Mouse (Mus musculus) embryonic facial prominence, embryonic 13.5 days (tissue): ENCODE measurements around the gene Iars. TPM values are rescaled to one million over a fixed set of nuclear protein-coding genes. Genes with fewer than 3 reads are reported as not detected.

Source experiments
- ATAC-seq: fragments of 200-750 bp; cut with Nextera tagmentation; 2 replicates; pipeline ENCODE4 v1.8.0; 2017; ENCODE audit warnings: low read depth; ENCODE audit not compliant: insufficient number of reproducible peaks, insufficient read depth, low FRiP score, low TSS enrichment
- H3K27ac ChIP-seq: fragments of 300-500 bp; sonication (generic); 2 replicates; pipeline ENCODE4 v1.5.1; 2015; ENCODE audit warnings: moderate library complexity, mild to moderate bottlenecking, inconsistent platforms
- H3K27me3 ChIP-seq: fragments of 300-500 bp; sonication (generic); 2 replicates; pipeline ENCODE4 v1.6.1; 2015; ENCODE audit warnings: mild to moderate bottlenecking, inconsistent platforms
- H3K36me3 ChIP-seq: fragments of 300-500 bp; sonication (generic); 2 replicates; pipeline ENCODE4 v1.6.1; 2015; ENCODE audit warnings: mild to moderate bottlenecking, inconsistent platforms
- H3K4me1 ChIP-seq: fragments of 300-500 bp; sonication (generic); 2 replicates; pipeline ENCODE4 v1.6.1; 2015; ENCODE audit warnings: inconsistent platforms
- H3K4me2 ChIP-seq: fragments of 300-500 bp; sonication (generic); 2 replicates; pipeline ENCODE4 v1.6.1; 2015; ENCODE audit warnings: moderate library complexity, mild to moderate bottlenecking, inconsistent platforms
- H3K4me3 ChIP-seq: fragments of 300-500 bp; sonication (generic); 2 replicates; pipeline ENCODE4 v1.5.1; 2015; ENCODE audit warnings: mild to moderate bottlenecking, inconsistent platforms
- H3K9ac ChIP-seq: fragments of 300-500 bp; sonication (generic); 2 replicates; pipeline ENCODE4 v1.6.1; 2015; ENCODE audit warnings: mild to moderate bottlenecking, inconsistent platforms
- H3K9me3 ChIP-seq: fragments of 300-500 bp; sonication (generic); 2 replicates; pipeline ENCODE4 v1.6.1; 2016; ENCODE audit warnings: inconsistent platforms
- WGBS: fragments of 180-500 bp; shearing (Covaris S2); methylation state at CpG from one replicate; pipeline ENCODE4 v1.1.7; 2015; ENCODE audit warnings: mixed read lengths; 5-methylcytosine and 5-hydroxymethylcytosine counted together
- polyA plus RNA-seq: library from polyadenylated mRNA; unstranded; fragments of >200 nt; fragmentation: Nextera tagmentation; extraction: Ambion mirVana; gene quantifications from 2 replicates; pipeline ENCODE4 v1.2.1, GENCODE M21; 2015

Gene Iars
- polyA plus RNA-seq, result 66.6 and 75.3 TPM in 2 replicates

DNA sequence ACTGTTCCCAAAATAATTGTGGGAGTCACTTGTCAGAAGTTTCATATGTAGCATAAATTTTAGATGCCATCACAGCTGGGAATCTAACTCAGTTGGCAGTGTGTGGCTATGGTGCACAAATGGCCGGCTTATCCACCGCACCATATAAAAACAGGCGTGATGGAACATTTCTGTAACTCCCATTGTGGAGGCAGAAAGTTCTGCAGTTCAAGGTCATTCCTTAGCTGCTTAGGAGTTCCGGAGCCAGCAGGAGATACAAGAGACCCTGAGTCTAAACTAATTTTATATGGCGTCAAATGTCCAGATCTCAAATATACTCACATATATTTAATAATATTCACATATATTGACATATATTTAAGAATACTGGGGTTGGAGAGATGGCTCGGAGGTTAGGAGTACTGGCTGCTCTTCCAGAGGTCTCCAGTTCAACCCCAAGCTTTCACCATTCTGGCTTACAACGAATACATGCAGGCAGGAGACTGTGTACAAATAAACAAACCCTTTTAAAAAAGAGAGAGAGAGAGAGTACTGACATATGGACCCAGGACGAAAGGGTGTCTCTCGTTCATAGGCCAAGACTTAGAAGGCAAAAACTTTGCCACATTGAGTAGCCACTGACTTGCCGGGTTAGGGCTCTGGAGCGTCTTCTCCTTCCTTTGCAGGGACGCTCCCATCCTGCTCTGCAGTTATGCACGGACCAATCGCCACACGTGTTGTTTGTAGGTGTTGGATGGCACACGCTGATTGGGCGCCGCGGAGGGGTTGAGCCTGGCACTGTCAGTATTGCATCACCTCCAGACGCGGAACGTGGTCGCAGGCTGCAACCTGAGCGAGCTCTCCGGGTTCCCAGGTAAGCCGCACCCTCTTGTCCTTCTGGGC, at the start of gene Iars:
Gene Iars, plus strand, starts transcription at position 750 of the 882 bp plus-strand sequence.
- Histone ChIP-seq H3K27me3 (no peaks in the 10 kb centered on the region), H3K4me3 (peak within 1 kb of the TSS; percentile 87), H3K36me3 (peaks cover 17% of the 10 kb centered on the region), H3K27ac (peak within 1 kb of the TSS; percentile 78), H3K9me3 (no peaks in the 10 kb centered on the region), H3K4me2 (peak within 1 kb of the TSS; percentile 87), H3K9ac (peak within 1 kb of the TSS; percentile 87), H3K4me1 (peaks cover 19% of the 10 kb centered on the region)
- WGBS, result 5% methylated on average over 26 of the region's 26 CpGs
- peak; percentile 100 for ATAC-seq

DNA sequence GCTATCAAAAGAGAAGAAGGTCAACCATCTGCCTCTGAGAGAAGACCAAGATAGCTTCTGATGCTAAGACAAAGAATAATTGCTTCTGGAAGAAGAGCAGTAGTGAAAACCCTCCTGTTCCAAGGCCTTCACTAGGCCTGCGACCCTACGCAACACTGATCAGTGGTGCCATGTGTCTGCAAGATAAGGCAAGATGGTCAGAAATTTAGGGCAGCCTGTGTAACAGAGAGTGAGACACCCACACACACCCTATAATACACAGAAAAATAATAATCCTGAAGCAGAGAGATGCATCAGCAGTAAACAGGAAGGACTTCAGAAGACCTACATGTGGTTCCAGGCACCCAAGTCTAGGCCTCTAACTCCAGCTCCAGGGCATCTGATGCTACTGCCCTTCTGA, 41.9 kb upstream of the Iars start:
- H3K27ac ChIP-seq, result no peak overlapping the region
- WGBS, result 96% methylated on average over 2 of the region's 2 CpGs
- H3K27me3 ChIP-seq, result no peaks in the 10 kb centered on the region
- H3K36me3 ChIP-seq, result 0 out of 2 replicates have a peak, but pooled peaks cover 3% of the 10 kb centered on the region
- no peak overlapping the region for H3K9ac ChIP-seq
- no peak overlapping the region for H3K4me2 ChIP-seq
- no peak overlapping the region for H3K4me3 ChIP-seq
- H3K9me3 ChIP-seq, result no peaks in the 10 kb centered on the region
- no peak for ATAC-seq
- H3K4me1 ChIP-seq, result peaks cover 3% of the 10 kb centered on the region; the same call in 1 of the 2 replicates

DNA sequence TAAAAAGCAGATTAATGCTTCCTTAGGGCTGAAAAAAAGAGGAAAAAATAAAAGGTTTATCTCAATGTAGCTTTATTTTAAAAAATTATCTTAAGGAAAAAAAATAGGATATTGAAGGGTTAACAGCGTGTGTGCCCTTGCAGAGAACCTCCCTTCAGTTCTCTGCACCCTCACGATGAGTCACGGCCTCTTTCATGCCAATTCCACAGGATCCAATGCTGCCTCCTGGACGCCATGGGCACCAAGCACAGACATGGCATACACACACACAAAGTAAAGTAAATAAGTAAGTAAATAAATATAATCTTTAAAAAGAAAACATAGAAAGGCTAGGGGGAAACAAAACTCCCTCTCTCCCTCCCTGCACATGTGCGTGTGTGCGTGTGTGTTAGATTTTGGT, 39.2 kb upstream of the Iars start:
- Histone ChIP-seq H3K4me3 (no peak overlapping the region), H3K27me3 (no peaks in the 10 kb centered on the region), H3K27ac (no peak overlapping the region), H3K9ac (no peak overlapping the region), H3K4me1 (peaks cover 3% of the 10 kb centered on the region; the same call in 1 of the 2 replicates), H3K9me3 (no peaks in the 10 kb centered on the region), H3K36me3 (no peaks in the 10 kb centered on the region), H3K4me2 (no peak overlapping the region)
- ATAC-seq, result no peak
- 59% methylated on average over 6 of the region's 6 CpGs for WGBS

DNA sequence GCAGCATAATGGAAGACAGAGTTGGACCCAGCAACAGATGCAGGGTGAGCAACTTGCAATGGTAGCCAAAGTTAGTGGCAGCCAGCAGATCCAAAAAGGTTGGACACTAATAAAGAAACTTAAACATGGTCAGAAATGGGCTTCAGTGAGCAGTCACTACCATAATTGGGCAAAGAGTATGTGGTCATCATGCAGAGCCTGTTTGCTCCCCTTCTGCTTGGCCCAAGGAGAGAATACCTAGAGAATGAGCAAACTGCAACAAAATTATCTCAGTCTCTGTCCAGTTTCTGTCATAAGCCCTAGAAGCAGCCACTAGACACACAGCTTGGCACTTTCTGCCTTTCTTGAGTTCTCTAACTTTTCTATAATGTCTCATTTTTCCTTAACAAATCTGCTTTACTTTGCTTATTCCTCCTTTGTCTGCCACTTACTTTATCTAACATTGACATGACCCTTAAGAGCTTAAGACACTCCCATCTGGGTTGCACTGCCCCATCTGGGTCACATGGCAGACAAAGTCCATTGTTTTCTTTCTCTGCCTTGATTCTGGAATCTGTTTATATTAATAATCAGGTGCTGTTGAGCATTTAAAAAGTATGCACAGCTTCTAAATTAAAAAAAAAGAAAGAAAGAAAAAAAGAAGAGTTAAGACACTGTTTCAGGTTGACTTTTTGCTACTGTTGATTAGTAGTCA, 38.1 kb upstream of the Iars start:
- peaks cover 3% of the 10 kb centered on the region; the same call in 1 of the 2 replicates for H3K4me1 ChIP-seq
- no peak for ATAC-seq
- H3K27ac ChIP-seq, result no peak overlapping the region
- H3K4me3 ChIP-seq, result no peak overlapping the region
- H3K9me3 ChIP-seq, result no peaks in the 10 kb centered on the region
- H3K4me2 ChIP-seq, result no peak overlapping the region
- no peaks in the 10 kb centered on the region for H3K27me3 ChIP-seq
- H3K9ac ChIP-seq, result no peak overlapping the region
- H3K36me3 ChIP-seq, result no peaks in the 10 kb centered on the region

DNA sequence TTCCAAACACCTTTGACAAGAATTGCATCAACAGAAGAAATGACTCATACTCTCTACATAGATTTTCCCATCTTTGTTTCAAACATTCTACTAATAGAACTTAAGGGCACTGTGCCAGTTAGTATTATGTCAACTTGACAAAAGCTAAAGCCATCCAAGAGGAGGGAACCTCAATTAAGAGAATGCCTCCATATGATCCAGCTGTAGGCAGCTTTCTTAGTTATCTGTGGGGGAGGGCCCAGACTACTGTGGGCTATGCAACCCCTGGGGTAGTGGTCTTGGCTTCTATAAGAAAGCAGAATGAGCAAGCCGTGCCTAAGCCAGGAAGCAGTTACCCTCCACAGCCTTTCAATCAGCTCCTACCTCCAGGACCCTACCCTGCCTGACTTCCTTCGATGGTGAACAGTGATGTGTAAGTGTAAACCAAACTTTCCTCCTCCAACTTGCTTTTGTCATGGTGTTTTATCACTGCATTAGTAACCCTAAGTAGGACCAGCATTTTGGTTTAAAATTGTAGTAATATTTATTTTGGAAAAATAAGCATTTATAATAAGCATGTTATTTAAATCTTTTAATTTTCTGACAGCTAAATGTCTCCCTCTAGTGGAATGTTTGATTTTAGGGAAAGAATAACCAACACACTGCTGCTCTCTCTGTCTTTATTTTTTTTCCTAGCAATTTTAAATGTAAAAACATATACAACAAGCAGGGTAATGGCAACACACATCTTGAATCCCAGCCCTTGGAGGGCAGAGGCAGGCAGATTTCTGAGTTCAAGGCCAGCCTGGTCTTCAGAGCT, 37.0 kb upstream of the Iars start:
- no peak for ATAC-seq
- Histone ChIP-seq H3K4me2 (no peak overlapping the region), H3K9ac (no peak overlapping the region), H3K4me1 (peaks cover 3% of the 10 kb centered on the region; the same call in 1 of the 2 replicates), H3K27ac (peak overlapping the region; percentile 57), H3K9me3 (no peaks in the 10 kb centered on the region), H3K4me3 (no peak overlapping the region), H3K36me3 (no peaks in the 10 kb centered on the region), H3K27me3 (no peaks in the 10 kb centered on the region)
- WGBS, result 58% methylated on average over 2 of the region's 2 CpGs

DNA sequence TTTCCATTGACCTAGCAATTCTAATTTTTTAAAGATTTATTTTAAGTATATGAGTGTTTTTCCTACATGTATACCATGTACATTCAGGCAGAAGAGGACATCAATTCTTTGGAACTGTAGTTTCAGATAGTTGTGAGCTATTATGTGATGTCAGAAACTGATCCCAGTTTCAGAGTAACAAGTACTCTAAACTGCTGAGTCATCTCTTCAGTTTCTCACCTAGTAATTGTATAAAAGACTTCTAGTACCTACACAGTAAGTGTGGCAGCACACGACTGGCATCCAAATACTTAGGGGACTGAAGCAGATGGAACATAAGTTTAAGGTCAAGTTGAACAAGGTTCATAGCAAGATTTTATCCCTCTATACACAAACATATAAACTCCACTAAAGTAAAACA, 35.9 kb upstream of the Iars start:
- no peaks in the 10 kb centered on the region for H3K9me3 ChIP-seq
- H3K4me1 ChIP-seq, result peaks cover 3% of the 10 kb centered on the region; the same call in 1 of the 2 replicates
- no peaks in the 10 kb centered on the region for H3K27me3 ChIP-seq
- ATAC-seq, result no peak
- H3K27ac ChIP-seq, result no peak overlapping the region
- no peak overlapping the region for H3K9ac ChIP-seq
- H3K4me2 ChIP-seq, result no peak overlapping the region
- H3K4me3 ChIP-seq, result no peak overlapping the region
- WGBS, result 88% methylated on average over 1 of the region's 1 CpGs
- H3K36me3 ChIP-seq, result no peaks in the 10 kb centered on the region

DNA sequence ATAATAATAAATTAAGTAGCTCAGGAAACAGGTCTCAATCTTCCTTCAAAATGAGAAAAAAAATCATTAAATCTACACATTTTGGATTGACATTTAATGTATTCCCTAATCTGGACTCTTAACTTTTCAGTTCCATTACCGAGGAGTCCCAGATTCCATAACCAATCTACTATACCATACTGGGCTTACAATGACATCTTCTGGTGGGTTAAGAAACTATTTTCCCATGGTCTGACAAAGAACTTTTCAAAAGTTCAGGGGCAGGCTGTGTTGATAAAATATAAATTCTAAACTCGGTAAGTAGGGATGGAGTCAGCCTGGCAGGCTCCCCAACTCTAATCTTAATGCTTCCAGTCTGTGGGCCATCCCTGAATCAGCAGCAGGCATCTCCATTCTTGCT, 30.8 kb upstream of the Iars start:
- Histone ChIP-seq H3K36me3 (no peaks in the 10 kb centered on the region), H3K9me3 (no peaks in the 10 kb centered on the region), H3K27ac (no peak overlapping the region), H3K9ac (0 out of 2 replicates have a peak overlapping the region, but pooled peaks have one; percentile 32), H3K4me1 (peaks cover 17% of the 10 kb centered on the region), H3K4me3 (no peak overlapping the region), H3K4me2 (peak overlapping the region; percentile 89), H3K27me3 (no peaks in the 10 kb centered on the region)
- 22% methylated on average over 2 of the region's 2 CpGs for WGBS
- no peak for ATAC-seq

DNA sequence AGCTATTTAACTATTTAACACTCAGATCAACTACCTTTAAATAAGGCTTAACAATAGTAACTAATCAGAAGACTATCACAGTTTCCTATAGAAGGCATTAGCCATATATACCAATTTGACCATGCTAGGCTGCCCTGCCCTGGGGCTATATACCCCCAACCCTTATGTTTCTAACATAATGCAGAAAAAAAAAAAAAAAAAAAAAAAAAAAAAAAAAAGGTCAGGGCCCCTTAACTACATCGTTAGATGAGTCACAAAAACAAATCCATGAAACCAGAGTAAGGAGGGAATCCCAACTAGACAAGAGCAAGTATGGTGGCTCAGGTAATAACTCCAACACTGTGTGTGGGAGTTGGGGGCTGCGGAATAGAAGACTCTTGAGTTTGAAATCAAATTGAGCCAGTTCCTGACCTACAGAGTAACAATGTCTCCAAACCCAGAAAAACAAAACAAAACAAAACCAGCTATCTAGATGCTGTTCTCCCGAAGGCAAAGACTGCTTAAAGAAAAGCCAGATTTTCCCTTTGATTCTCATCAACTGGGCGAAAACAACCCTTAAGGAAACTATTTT, 30.0 kb upstream of the Iars start:
- H3K27ac ChIP-seq, result no peak overlapping the region
- 4% methylated on average over 4 of the region's 4 CpGs for WGBS

DNA sequence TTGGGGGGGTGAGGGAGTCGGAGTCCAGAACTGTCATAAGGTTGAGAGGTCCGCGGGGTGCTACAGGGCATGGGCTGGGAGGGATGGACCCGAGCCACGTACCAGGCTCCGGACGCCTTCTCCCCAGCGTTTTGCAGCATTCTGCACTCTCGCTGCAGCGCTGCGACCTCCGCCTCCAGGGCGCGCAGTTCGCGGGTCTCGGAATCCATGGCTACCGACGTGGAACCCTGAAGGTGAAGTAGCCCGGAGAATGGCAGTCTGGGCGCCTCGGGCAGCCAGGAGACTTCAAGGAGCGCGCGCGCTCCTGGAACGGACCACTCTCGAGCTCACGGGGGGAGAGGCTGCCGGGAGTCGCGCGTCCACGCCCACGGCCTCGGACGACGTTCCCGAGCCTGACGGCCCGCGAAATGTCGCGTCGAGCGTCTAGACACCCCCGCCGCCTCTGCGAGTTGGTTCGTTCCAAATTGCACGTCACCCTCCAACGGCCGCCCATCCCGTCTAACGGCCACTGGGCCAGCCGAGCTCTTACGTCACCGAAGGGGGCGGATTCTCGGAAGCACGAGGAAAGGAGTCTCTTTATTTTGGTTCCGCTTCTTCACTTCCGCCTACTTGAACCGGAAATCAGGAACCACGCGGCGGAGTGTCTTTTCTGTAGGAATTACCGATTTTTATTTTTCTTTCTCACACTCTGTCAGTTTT, 29.3 kb upstream of the Iars start, which contains the start of the genes Cenpp and Nol8:
Gene Cenpp, minus strand, starts transcription at position 305 of the 699 bp plus-strand sequence.
Gene Nol8, plus strand, starts transcription at position 598 of the 699 bp plus-strand sequence.
- no peaks in the 10 kb centered on the region for H3K36me3 ChIP-seq
- H3K4me2 ChIP-seq, result peak within 1 kb of the TSS; percentile 89
- no peaks in the 10 kb centered on the region for H3K9me3 ChIP-seq
- no peaks in the 10 kb centered on the region for H3K27me3 ChIP-seq
- peak within 1 kb of the TSS; percentile 40 for H3K27ac ChIP-seq
- under 1% methylated on average over 68 of the region's 68 CpGs for WGBS
- peak; percentile 98 for ATAC-seq
- H3K4me1 ChIP-seq, result peaks cover 17% of the 10 kb centered on the region
- H3K9ac ChIP-seq, result peak within 1 kb of the TSS; percentile 77
- H3K4me3 ChIP-seq, result peak within 1 kb of the TSS; percentile 78

More for the DNA sequence above, 30.0 kb upstream of the Iars start:
- Histone ChIP-seq H3K9ac (peak overlapping the region; percentile 77), H3K4me2 (peak overlapping the region; percentile 89), H3K27me3 (no peaks in the 10 kb centered on the region), H3K4me1 (peaks cover 17% of the 10 kb centered on the region), H3K4me3 (peak overlapping the region; percentile 78), H3K9me3 (no peaks in the 10 kb centered on the region), H3K36me3 (no peaks in the 10 kb centered on the region)
- no peak for ATAC-seq

DNA sequence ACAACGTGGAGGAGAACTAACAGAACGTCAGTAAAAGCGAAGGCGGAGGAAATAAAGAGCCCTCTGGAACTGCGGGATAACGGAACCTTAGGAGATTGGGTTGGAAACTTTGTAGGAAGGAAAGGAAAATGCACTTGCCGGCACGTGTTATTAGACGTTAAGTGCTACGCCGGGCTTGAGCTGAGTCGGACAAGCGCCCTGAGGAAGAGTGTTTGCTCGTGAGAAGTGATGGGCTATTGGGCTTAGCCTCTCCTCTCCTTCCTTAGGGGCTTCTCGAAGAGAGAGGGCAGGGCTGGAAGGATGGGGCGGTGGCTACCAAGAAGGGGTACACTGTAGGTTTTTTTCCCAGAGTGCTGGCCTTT, 28.7 kb upstream of the Iars start:
- Histone ChIP-seq H3K9ac (peak overlapping the region; percentile 70), H3K36me3 (no peaks in the 10 kb centered on the region), H3K9me3 (no peaks in the 10 kb centered on the region), H3K27ac (peak overlapping the region; percentile 40), H3K27me3 (no peaks in the 10 kb centered on the region), H3K4me3 (peak overlapping the region; percentile 78), H3K4me2 (peak overlapping the region; percentile 89), H3K4me1 (peaks cover 17% of the 10 kb centered on the region)
- under 1% methylated on average over 16 of the region's 16 CpGs for WGBS
- ATAC-seq, result peak; percentile 27; the same call in 1 of the 2 replicates
